Mouse (Mus musculus) liver, embryonic 16.5 days (tissue): ENCODE measurements around the gene Gm21954. TPM values are rescaled to one million over a fixed set of nuclear protein-coding genes. Genes with fewer than 3 reads are reported as not detected.

Source experiments
- polyA plus RNA-seq: library from polyadenylated mRNA; unstranded; fragments of >200 nt; fragmentation: Nextera tagmentation; extraction: Ambion mirVana; gene quantifications from 2 replicates; pipeline ENCODE4 v1.2.1, GENCODE M21; 2015

Gm21954 gene
- polyA plus RNA-seq, 1 experiment from 2014 or later: not detected

Other genes starting within 250 kb of the Gm21954 start
- gene Dclk1, start 229.8 kb downstream of the Gm21954 start, polyA plus RNA-seq: 0.60 and 0.79 TPM in 2 replicates